Mouse (Mus musculus) E14TG2a.4 (cell line): ENCODE data around the gene Auts2.

Experiments used
- H3K27me3 ChIP-seq: 2 replicates; pipeline ENCODE4 v1.6.1; 2014; ENCODE audit warnings: low read length, control low read depth; ENCODE audit not compliant: insufficient read depth
- H3K36me3 ChIP-seq: 2 replicates; pipeline ENCODE4 v1.6.1; 2014; ENCODE audit warnings: low read length, control low read depth; ENCODE audit not compliant: insufficient read depth
- H3K4me1 ChIP-seq: replicated peaks from 2 replicates; pipeline ENCODE4 v1.6.1; 2014; ENCODE audit warnings: low read depth, low read length, control low read depth
- H3K4me3 ChIP-seq: replicated peaks from 2 replicates; pipeline ENCODE4 v1.5.1; 2014; ENCODE audit warnings: mild to moderate bottlenecking, low read length
- H3K9me3 ChIP-seq: 2 replicates; pipeline ENCODE4 v1.6.1; 2014; ENCODE audit warnings: low read length, control low read depth
- CTCF ChIP-seq: conservative IDR thresholded peaks from 2 replicates; pipeline ENCODE4 v1.5.1; 2014; ENCODE audit warnings: low read length
- NANOG ChIP-seq: IDR thresholded peaks from 2 replicates; pipeline ENCODE4 v1.6.1; 2014; ENCODE audit warnings: borderline replicate concordance, low read length, mixed read lengths
- POU5F1 ChIP-seq: IDR thresholded peaks from 2 replicates; pipeline ENCODE4 v1.6.1; 2014; ENCODE audit warnings: low read length, borderline replicate concordance

Auts2 gene

DNA sequence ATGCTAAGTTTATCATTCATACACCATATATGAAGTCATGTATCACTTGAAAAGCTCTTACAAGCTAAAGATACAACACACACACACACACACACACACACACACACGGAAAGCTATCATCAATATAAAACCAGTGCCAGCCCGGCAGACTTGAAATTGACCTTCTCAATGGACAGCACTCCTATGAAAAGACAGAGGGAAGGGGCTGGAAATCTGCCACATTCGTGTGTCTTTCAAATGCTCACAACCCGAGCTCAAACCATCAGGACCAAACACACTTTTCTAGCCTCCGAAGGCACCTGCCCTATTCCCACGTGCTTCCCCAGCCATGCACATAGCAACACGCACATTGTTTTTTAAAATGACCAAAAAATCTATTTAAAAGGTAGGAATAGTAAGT lies 308.7 kb downstream of the Auts2 start:
- Histone ChIP-seq H3K36me3 (no peaks in the 10 kb centered on the region), H3K4me3 (no peak overlapping the region), H3K27me3 (no peaks in the 10 kb centered on the region), H3K9me3 (no peaks in the 10 kb centered on the region), H3K4me1 (peaks cover 4% of the 10 kb centered on the region; the same call in 1 of the 2 replicates)
- TF ChIP-seq NANOG (no peak), POU5F1 (no peak), CTCF (no peak)

DNA sequence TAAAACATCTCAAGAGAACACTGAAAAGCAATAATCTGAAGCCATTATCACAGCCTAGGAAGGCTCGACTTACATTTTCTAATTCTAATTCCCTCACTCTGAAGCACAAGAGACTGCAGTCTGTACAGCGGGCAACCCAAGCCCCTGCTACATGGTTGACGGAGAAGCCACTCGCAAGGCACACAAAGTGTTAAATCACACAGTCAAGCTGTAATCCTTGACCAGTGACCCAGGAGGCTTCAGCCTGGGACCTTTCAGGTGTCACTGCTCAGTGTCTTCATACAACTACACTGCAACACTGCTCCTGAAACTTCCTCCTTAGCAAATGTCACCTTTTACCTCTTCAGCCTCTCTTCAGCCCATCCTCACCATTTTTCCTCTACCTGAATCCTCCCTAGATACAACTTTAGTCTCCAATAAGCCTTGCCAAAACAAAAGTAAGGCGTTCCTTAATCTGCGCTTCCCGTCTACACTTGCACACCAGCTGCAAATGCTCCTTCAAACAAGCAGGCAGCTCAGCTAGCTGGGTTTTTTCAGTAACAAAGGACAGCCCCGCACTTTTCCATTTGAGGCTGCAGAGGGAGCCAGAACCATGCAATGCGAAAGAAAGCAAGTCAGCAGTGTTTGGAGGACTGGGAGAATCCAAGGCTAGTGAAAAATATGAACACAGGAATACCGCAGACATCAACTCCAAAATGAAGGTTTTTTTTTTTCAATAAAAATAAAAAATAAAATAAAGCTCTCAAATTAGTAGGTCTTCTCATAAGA lies 311.7 kb downstream of the Auts2 start:
- TF ChIP-seq CTCF (peak; percentile 70), NANOG (no peak), POU5F1 (no peak)
- H3K27me3 ChIP-seq, result no peaks in the 10 kb centered on the region

DNA sequence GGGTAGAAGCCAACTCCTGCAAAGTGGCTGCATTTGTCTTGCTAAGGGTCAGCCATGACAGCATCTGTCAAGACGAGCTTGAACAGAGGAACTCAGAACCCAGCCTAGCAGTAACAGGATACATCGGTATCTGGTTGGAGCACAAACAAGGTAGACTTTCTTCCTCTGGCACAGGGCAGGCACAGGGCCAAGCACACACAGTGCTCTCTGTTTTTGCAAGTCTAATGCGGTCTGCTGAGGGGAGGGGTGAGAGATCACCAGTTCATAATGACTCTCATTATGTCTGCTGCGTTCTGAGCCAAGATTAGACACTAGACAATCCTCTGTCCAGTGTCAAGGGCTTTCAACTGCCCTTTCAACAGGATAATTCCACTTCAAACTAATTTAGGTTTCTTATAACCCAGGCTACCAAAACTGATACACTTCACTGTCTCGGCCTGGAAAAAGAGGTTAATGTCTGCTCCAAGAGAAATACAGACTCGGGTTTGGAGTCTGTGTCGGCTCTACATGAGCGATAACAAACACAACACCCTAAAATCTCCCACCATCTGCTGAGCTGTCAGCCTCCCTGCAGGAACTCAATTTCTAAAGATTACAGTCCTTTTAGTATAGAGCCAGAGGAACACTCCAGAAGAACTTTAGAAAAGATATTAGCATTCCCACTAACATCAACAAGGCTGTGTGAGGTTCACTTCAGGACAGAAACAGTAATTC lies 313.3 kb downstream of the Auts2 start:
- H3K4me3 ChIP-seq, result no peak overlapping the region
- TF ChIP-seq CTCF (no peak), POU5F1 (no peak), NANOG (no peak)
- H3K27me3 ChIP-seq, result no peaks in the 10 kb centered on the region
- H3K36me3 ChIP-seq, result no peaks in the 10 kb centered on the region
- no peaks in the 10 kb centered on the region for H3K9me3 ChIP-seq
- H3K4me1 ChIP-seq, result peaks cover 6% of the 10 kb centered on the region; the same call in 1 of the 2 replicates

More for the DNA sequence above, 311.7 kb downstream of the Auts2 start:
- no peaks in the 10 kb centered on the region for H3K36me3 ChIP-seq
- no peaks in the 10 kb centered on the region for H3K9me3 ChIP-seq
- no peak overlapping the region for H3K4me3 ChIP-seq
- peaks cover 6% of the 10 kb centered on the region; the same call in 1 of the 2 replicates for H3K4me1 ChIP-seq

DNA sequence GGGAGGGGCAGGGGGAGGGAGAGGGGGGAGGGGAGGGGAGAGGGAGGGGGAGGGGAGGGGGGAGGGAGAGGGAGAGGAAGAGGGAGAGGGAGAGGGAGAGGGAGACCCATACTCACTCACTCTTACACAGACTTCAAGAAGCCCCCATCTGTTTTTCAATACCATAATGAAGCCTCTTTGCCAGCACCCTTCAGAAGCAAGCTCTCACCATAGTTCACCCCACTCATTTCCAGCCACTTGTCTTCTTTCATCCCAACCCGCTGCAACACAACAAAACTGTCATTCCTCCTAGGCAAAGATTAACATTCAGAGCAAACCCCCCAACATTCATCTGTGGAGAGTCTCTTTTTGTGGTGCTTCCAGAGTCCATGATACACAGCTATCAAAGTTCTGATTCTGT lies 314.1 kb downstream of the Auts2 start:
- no peaks in the 10 kb centered on the region for H3K36me3 ChIP-seq
- TF ChIP-seq POU5F1 (no peak), NANOG (no peak), CTCF (no peak)
- no peaks in the 10 kb centered on the region for H3K9me3 ChIP-seq
- no peaks in the 10 kb centered on the region for H3K27me3 ChIP-seq
- H3K4me1 ChIP-seq, result peaks cover 6% of the 10 kb centered on the region; the same call in 1 of the 2 replicates
- no peak overlapping the region for H3K4me3 ChIP-seq

DNA sequence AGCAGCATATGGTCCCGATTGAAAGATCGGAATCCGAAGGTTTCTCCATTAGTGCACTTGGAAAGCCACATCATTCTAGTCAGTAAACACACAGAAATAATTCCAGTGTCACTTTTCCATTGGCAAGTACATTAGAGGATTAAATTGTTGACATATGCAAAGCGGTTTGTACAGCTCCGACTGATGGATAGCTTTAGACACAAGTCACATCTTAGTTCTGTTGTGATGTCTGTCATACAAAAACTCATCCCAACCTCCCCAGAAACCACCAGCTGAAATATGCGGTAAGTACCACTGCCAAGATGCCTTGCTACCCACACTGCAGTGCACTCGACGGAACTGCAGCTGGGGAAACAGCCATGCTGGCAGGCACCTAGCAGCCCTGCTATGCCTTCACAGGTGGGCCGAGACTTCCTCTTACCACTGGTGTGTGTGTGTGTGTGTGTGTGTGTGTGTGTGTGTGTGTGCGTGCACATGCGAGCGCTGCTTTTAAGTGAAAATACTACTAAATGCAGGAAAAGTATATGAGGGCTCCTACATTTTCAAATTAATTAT lies 322.7 kb downstream of the Auts2 start:
- no peak overlapping the region for H3K4me3 ChIP-seq
- no peaks in the 10 kb centered on the region for H3K27me3 ChIP-seq
- TF ChIP-seq POU5F1, result no peak
- TF ChIP-seq NANOG, result no peak
- no peak for TF ChIP-seq CTCF
- no peaks in the 10 kb centered on the region for H3K9me3 ChIP-seq
- H3K4me1 ChIP-seq, result peaks cover 3% of the 10 kb centered on the region
- no peaks in the 10 kb centered on the region for H3K36me3 ChIP-seq

DNA sequence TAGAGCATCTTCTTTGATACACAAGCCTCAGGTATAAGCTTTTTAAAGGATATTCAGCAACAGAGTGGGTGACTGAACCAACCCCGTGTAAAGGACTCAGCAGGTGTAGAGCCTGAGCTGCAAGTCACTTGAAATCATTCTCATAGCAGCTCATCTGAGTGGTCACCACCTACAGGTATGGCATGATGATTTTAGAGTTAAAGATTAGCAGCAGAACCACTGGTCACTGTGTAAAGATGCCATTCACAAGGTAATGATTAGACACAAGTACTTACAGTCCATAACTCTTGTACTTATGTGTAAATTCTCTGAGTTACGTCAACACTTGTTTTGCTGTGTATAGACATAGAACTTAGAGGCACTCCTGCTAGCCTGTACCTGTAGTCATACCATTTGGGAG lies 327.0 kb downstream of the Auts2 start:
- Histone ChIP-seq H3K27me3 (no peaks in the 10 kb centered on the region), H3K36me3 (no peaks in the 10 kb centered on the region), H3K4me1 (peaks cover 9% of the 10 kb centered on the region), H3K9me3 (no peaks in the 10 kb centered on the region), H3K4me3 (no peak overlapping the region)
- no peak for TF ChIP-seq POU5F1
- no peak for TF ChIP-seq NANOG
- no peak for TF ChIP-seq CTCF

DNA sequence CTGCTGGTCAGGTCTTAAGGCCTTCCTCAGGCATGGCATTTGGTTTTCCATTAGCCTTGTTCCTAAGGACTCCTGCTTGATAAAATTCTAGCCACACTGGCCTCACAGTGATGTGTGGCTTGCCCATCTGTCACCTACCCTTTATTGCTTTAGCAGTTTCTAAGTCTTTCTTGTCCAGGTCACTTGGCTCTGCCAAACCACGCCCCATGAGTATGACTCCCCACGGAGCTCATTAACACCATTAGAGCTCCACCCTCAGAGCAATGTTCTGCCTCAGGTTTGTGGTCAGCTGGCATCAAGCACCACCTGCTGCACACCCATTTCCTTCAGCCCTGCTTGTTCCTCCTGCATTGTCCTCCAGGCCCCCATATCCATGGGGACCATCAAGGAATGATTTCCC lies 330.7 kb downstream of the Auts2 start:
- H3K27me3 ChIP-seq, result no peaks in the 10 kb centered on the region
- no peak overlapping the region for H3K4me3 ChIP-seq
- peaks cover 9% of the 10 kb centered on the region for H3K4me1 ChIP-seq
- H3K9me3 ChIP-seq, result no peaks in the 10 kb centered on the region
- TF ChIP-seq CTCF (no peak), NANOG (no peak)
- no peaks in the 10 kb centered on the region for H3K36me3 ChIP-seq

DNA sequence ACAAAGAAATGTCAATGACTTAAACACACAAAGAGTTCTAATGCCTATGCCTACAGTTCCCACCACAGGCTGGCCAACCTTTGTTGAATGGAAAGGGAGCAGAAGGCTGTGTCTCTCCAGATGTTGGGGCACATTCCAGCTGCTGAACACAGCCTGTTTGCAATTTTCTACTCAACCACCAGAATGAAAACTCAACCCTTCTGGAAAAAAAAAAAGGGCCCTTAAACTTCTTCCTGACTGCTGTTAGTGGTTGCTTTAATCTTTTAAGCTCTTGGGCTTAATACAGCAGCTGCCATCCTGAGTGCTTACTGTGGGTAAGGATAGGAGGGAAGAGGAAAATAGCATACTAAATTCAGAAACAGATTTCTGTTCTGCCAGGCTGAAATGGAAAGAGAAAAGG lies 333.4 kb downstream of the Auts2 start:
- Histone ChIP-seq H3K27me3 (no peaks in the 10 kb centered on the region), H3K4me3 (no peak overlapping the region), H3K4me1 (peaks cover 9% of the 10 kb centered on the region), H3K36me3 (no peaks in the 10 kb centered on the region), H3K9me3 (no peaks in the 10 kb centered on the region)
- TF ChIP-seq POU5F1 (no peak), NANOG (no peak)
